Mouse (Mus musculus) kidney, adult 9 months (tissue): ENCODE data around the gene Caskin2.
A peak's percentile ranks its signal among the peaks of the same experiment; 100 is the strongest.

Source experiments
- DNase-seq: peaks from one replicate; pipeline ENCODE4 v3.0.0; 2022

Caskin2 gene

GRCm38 (mm10) chr11:115830550-115831325, 17.3 kb upstream of the Caskin2 start:
- peak; percentile 74 for DNase-seq

GRCm38 (mm10) chr11:115829036-115829435, 15.6 kb upstream of the Caskin2 start:
- no peak for DNase-seq

- no peak for DNase-seq
Observed at GRCm38 (mm10) chr11:115827624-115828023, 14.2 kb upstream of the Caskin2 start.

- no peak for DNase-seq
Observed at GRCm38 (mm10) chr11:115826487-115826886, 13.0 kb upstream of the Caskin2 start.

- no peak for DNase-seq
Observed at GRCm38 (mm10) chr11:115824813-115825212, 11.4 kb upstream of the Caskin2 start.

GRCm38 (mm10) chr11:115823774-115824740, 10.6 kb upstream of the Caskin2 start, which contains the start of gene Llgl2:
Llgl2 (plus strand) TSS chr11:115824049.
- DNase-seq, result peak; percentile 95

GRCm38 (mm10) chr11:115821001-115821400, 7.6 kb upstream of the Caskin2 start:
- no peak for DNase-seq

GRCm38 (mm10) chr11:115819915-115820623, 6.6 kb upstream of the Caskin2 start:
- peak; percentile 58 for DNase-seq

GRCm38 (mm10) chr11:115817331-115817730, 3.9 kb upstream of the Caskin2 start:
- no peak for DNase-seq

GRCm38 (mm10) chr11:115814605-115815450, 1.4 kb upstream of the Caskin2 start, which contains the start of gene Tsen54:
Tsen54 (plus strand) TSS chr11:115814724.
- DNase-seq, result peak; percentile 87

- no peak for DNase-seq
Observed at GRCm38 (mm10) chr11:115812533-115813420, 662 bp downstream of the Caskin2 start.

GRCm38 (mm10) chr11:115812095-115812494, 1.3 kb downstream of the Caskin2 start:
- peak; percentile 65 for DNase-seq

- DNase-seq, result no peak
Observed at GRCm38 (mm10) chr11:115811381-115812093, 1.9 kb downstream of the Caskin2 start.

- peak; percentile 84 for DNase-seq
Observed at GRCm38 (mm10) chr11:115810377-115810776, 3.1 kb downstream of the Caskin2 start.

GRCm38 (mm10) chr11:115809311-115809781, 4.1 kb downstream of the Caskin2 start:
- DNase-seq, result peak; percentile 76

GRCm38 (mm10) chr11:115808696-115809310, 4.6 kb downstream of the Caskin2 start:
- DNase-seq, result no peak

- DNase-seq, result no peak
Observed at GRCm38 (mm10) chr11:115807971-115808370, 5.5 kb downstream of the Caskin2 start.

- DNase-seq, result no peak
Observed at GRCm38 (mm10) chr11:115807306-115807705, 6.1 kb downstream of the Caskin2 start.

- no peak for DNase-seq
Observed at GRCm38 (mm10) chr11:115806154-115806553, 7.3 kb downstream of the Caskin2 start.
